Mouse (Mus musculus) cerebellum, adult 9-10 months (tissue): ENCODE measurements around the gene Mast4.
"Not testable (repeated sequence)": the region's sequence is repeated elsewhere in the genome, so short reads cannot be mapped to it uniquely, and the experiment has no call there.

Experiments used
- DNase-seq: peaks from one replicate; pipeline ENCODE4 v3.0.0; 2022

The Mast4 gene

GRCm38 (mm10) chr13:103334392-103334686 is at the start of gene Mast4:
Gene Mast4, minus strand, starts transcription at chr13:103334497.
- DNase-seq, result peak; percentile 20

- DNase-seq, result no peak
These were observed 40.2 kb upstream of the Mast4 start for GRCm38 (mm10) chr13:103374495-103374894.

- DNase-seq, result no peak
These were observed 34.9 kb upstream of the Mast4 start for GRCm38 (mm10) chr13:103369194-103369593.

- no peak for DNase-seq
These were observed 28.9 kb upstream of the Mast4 start for GRCm38 (mm10) chr13:103363181-103363580.

GRCm38 (mm10) chr13:103357415-103357814 is 23.1 kb upstream of the Mast4 start:
- DNase-seq, result not testable (repeated sequence)

- not testable (repeated sequence) for DNase-seq
These were observed 22.6 kb upstream of the Mast4 start for GRCm38 (mm10) chr13:103356909-103357308.

GRCm38 (mm10) chr13:103354737-103355136 is 20.4 kb upstream of the Mast4 start:
- DNase-seq, result no peak

GRCm38 (mm10) chr13:103344749-103345148 is 10.5 kb upstream of the Mast4 start:
- no peak for DNase-seq

- no peak for DNase-seq
These were observed 9.9 kb upstream of the Mast4 start for GRCm38 (mm10) chr13:103344006-103344720.

GRCm38 (mm10) chr13:103341031-103341430 is 6.7 kb upstream of the Mast4 start:
- DNase-seq, result no peak

- DNase-seq, result no peak
These were observed 4.3 kb upstream of the Mast4 start for GRCm38 (mm10) chr13:103338616-103339015.

GRCm38 (mm10) chr13:103336237-103336636 is 1.9 kb upstream of the Mast4 start:
- DNase-seq, result no peak

- no peak for DNase-seq
These were observed 594 bp upstream of the Mast4 start for GRCm38 (mm10) chr13:103334723-103335458.

GRCm38 (mm10) chr13:103333601-103334391 is 501 bp downstream of the Mast4 start:
- DNase-seq, result no peak

- no peak for DNase-seq
These were observed 1.1 kb downstream of the Mast4 start for GRCm38 (mm10) chr13:103333153-103333552.

GRCm38 (mm10) chr13:103332731-103333130 is 1.6 kb downstream of the Mast4 start:
- no peak for DNase-seq

GRCm38 (mm10) chr13:103331096-103331495 is 3.2 kb downstream of the Mast4 start:
- DNase-seq, result no peak

- no peak for DNase-seq
These were observed 6.0 kb downstream of the Mast4 start for GRCm38 (mm10) chr13:103328299-103328698.

- no peak for DNase-seq
These were observed 6.5 kb downstream of the Mast4 start for GRCm38 (mm10) chr13:103327843-103328242.

- DNase-seq, result no peak
These were observed 8.1 kb downstream of the Mast4 start for GRCm38 (mm10) chr13:103326186-103326585.

- no peak for DNase-seq
These were observed 14.4 kb downstream of the Mast4 start for GRCm38 (mm10) chr13:103319881-103320280.

- no peak for DNase-seq
These were observed 15.0 kb downstream of the Mast4 start for GRCm38 (mm10) chr13:103319317-103319716.

- no peak for DNase-seq
These were observed 17.4 kb downstream of the Mast4 start for GRCm38 (mm10) chr13:103316777-103317367.
